Mouse (Mus musculus) olfactory bulb, adult 2 months (tissue): ENCODE data around the gene Pik3cb. TPM values are rescaled to one million over a fixed set of nuclear protein-coding genes. Genes with fewer than 3 reads are reported as not detected.
A peak's percentile ranks its signal among the peaks of the same experiment; 100 is the strongest.

Experiments used
- H3K27ac ChIP-seq: fragments of 200-500 bp; 2 replicates; pipeline ENCODE4 v1.5.1; 2012; ENCODE audit warnings: low read depth, low read length; ENCODE audit not compliant: insufficient read depth
- H3K4me1 ChIP-seq: fragments of 200-500 bp; 2 replicates; pipeline ENCODE4 v1.6.1; 2012; ENCODE audit warnings: low read length; ENCODE audit not compliant: control insufficient read depth, insufficient read depth
- H3K4me3 ChIP-seq: fragments of 200-500 bp; 2 replicates; pipeline ENCODE4 v1.5.1; 2012; ENCODE audit warnings: mild to moderate bottlenecking, low read depth, low read length, moderate library complexity; ENCODE audit not compliant: insufficient read depth
- CTCF ChIP-seq: fragments of 200-500 bp; IDR thresholded peaks from 2 replicates; pipeline ENCODE4 v1.5.1; 2012; ENCODE audit warnings: low read depth, mild to moderate bottlenecking, low read length, moderate library complexity; ENCODE audit not compliant: insufficient read depth
- POLR2A ChIP-seq: fragments of 200-500 bp; IDR thresholded peaks from 2 replicates; pipeline ENCODE4 v1.6.1; 2012; ENCODE audit warnings: mild to moderate bottlenecking, low read depth, low read length, moderate library complexity; ENCODE audit not compliant: insufficient read depth
- WGBS: fragments of 180-500 bp; shearing (Covaris S2); methylation state at CpG from one replicate; pipeline ENCODE4 v1.1.7; 2018; 5-methylcytosine and 5-hydroxymethylcytosine counted together
- polyA plus RNA-seq: library from polyadenylated mRNA; stranded (reverse); fragments of >200 nt; gene quantifications from 2 replicates; pipeline ENCODE4 v1.2.4, GENCODE M21; 2012; ENCODE audit warnings: low replicate concordance; ENCODE audit not compliant: missing spikeins, insufficient read depth, insufficient read length

Gene Pik3cb
- polyA plus RNA-seq = not detected in 2 replicates

- TF ChIP-seq POLR2A = peak; percentile 94
- TF ChIP-seq CTCF = no peak
- Histone ChIP-seq H3K4me3 (peak within 1 kb of the TSS; percentile 83), H3K27ac (peak within 1 kb of the TSS; percentile 61), H3K4me1 (peaks cover 2% of the 10 kb centered on the region)
- WGBS = under 1% methylated on average over 77 of the region's 77 CpGs
Measured at GRCm38 (mm10) chr9:99140063-99140882, at the start of gene Pik3cb. Pik3cb (minus strand) TSS chr9:99140621.

- TF ChIP-seq POLR2A (no peak), CTCF (no peak)
- H3K4me1 ChIP-seq = no peaks in the 10 kb centered on the region; the same call in 1 of the 2 replicates
- WGBS = 89% methylated on average over 8 of the region's 8 CpGs
- H3K4me3 ChIP-seq = no peak overlapping the region
- H3K27ac ChIP-seq = no peak overlapping the region
Measured at GRCm38 (mm10) chr9:99183043-99183670, 42.7 kb upstream of the Pik3cb start.

GRCm38 (mm10) chr9:99182121-99182520, 41.7 kb upstream of the Pik3cb start:
- H3K4me3 ChIP-seq = no peak overlapping the region
- H3K27ac ChIP-seq = no peak overlapping the region
- no peaks in the 10 kb centered on the region; the same call in 1 of the 2 replicates for H3K4me1 ChIP-seq
- no peak for TF ChIP-seq POLR2A
- TF ChIP-seq CTCF = no peak
- 93% methylated on average over 7 of the region's 7 CpGs for WGBS

GRCm38 (mm10) chr9:99180272-99180671, 39.9 kb upstream of the Pik3cb start:
- H3K27ac ChIP-seq = no peak overlapping the region
- H3K4me3 ChIP-seq = no peak overlapping the region
- TF ChIP-seq POLR2A (no peak), CTCF (no peak)
- WGBS = 49% methylated on average over 8 of the region's 8 CpGs
- no peaks in the 10 kb centered on the region; the same call in 1 of the 2 replicates for H3K4me1 ChIP-seq

- H3K27ac ChIP-seq = no peak overlapping the region
- no peak for TF ChIP-seq CTCF
- TF ChIP-seq POLR2A = no peak
- H3K4me3 ChIP-seq = no peak overlapping the region
- no peaks in the 10 kb centered on the region; the same call in 1 of the 2 replicates for H3K4me1 ChIP-seq
- WGBS = 84% methylated on average over 3 of the region's 3 CpGs
Measured at GRCm38 (mm10) chr9:99178736-99179135, 38.3 kb upstream of the Pik3cb start.

- Histone ChIP-seq H3K4me3 (no peak overlapping the region), H3K4me1 (peaks cover 3% of the 10 kb centered on the region; the same call in 1 of the 2 replicates), H3K27ac (no peak overlapping the region)
- no peak for TF ChIP-seq POLR2A
- TF ChIP-seq CTCF = no peak
- whole genome bisulfite sequencing = 95% methylated on average over 6 of the region's 6 CpGs
Measured at GRCm38 (mm10) chr9:99175774-99176173, 35.4 kb upstream of the Pik3cb start.

- H3K4me1 ChIP-seq = 0 out of 2 replicates have a peak, but pooled peaks cover 3% of the 10 kb centered on the region
- TF ChIP-seq CTCF = no peak
- no peak for TF ChIP-seq POLR2A
- WGBS = 85% methylated on average over 2 of the region's 2 CpGs
- no peak overlapping the region for H3K27ac ChIP-seq
- no peak overlapping the region for H3K4me3 ChIP-seq
Measured at GRCm38 (mm10) chr9:99172811-99173210, 32.4 kb upstream of the Pik3cb start.

GRCm38 (mm10) chr9:99171186-99171585, 30.8 kb upstream of the Pik3cb start:
- no peak for TF ChIP-seq POLR2A
- no peak for TF ChIP-seq CTCF
- 67% methylated on average over 10 of the region's 10 CpGs for WGBS

GRCm38 (mm10) chr9:99169029-99169428, 28.6 kb upstream of the Pik3cb start:
- Histone ChIP-seq H3K27ac (no peak overlapping the region), H3K4me3 (no peak overlapping the region), H3K4me1 (0 out of 2 replicates have a peak, but pooled peaks cover 3% of the 10 kb centered on the region)
- 71% methylated on average over 4 of the region's 4 CpGs for WGBS
- TF ChIP-seq POLR2A (no peak), CTCF (no peak)

More at GRCm38 (mm10) chr9:99171186-99171585, 30.8 kb upstream of the Pik3cb start:
- H3K4me3 ChIP-seq = no peak overlapping the region
- H3K27ac ChIP-seq = no peak overlapping the region
- H3K4me1 ChIP-seq = 0 out of 2 replicates have a peak, but pooled peaks cover 3% of the 10 kb centered on the region
